In the genomic region with DNA sequence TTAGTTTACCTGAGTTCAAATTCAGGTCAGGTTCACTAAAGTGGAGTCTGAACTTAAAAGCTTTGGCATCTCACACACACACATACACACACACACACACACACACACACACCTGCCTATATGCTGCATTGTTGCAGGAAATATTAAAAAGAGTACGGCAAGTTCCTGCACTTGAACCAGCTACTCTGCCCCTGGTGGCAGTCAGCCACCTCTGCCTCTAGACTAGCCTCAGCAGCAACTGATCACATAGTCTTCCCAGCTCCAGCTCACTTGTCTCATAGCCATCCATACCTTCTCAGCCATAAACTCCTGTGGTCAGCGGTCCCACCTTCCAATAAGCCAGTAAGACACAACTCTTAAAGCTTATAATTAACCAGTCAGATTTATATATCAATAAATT, we compare ENCODE assay signal across 18 mouse cellular contexts. TPM values are rescaled to one million over a fixed set of nuclear protein-coding genes. Genes with fewer than 3 reads are reported as not detected.
DNase-seq lines count a peak whose midpoint lies in the region; ATAC-seq and TF ChIP-seq lines count a peak whose summit lies in the region.
"Had no signal": no experiment of that assay in that cellular context is flagged by ENCODE, and none has a peak within 500 bp of the region (broad histone marks: within the 10 kb centered on the region; RNA-seq: fewer than 3 reads in every experiment).

No protein-coding gene starts in this region.

- no peak overlapping the region for H3K4me3 ChIP-seq in lung, embryonic 14.5 days (ENCODE audit: low read depth, low read length)
- H3K4me3 ChIP-seq: kidney, embryonic 15.5 days; limb, embryonic 13.5 days; megakaryocyte, embryonic 14.5 days had no signal

- no peak for ATAC-seq in lung, embryonic 14.5 days (ENCODE audit: insufficient read depth)
- ATAC-seq: intestine, embryonic 16.5 days; midbrain, embryonic 16.5 days had no signal

- H3K27ac ChIP-seq in lung, embryonic 14.5 days (ENCODE audit: low read depth), result no peak overlapping the region
- H3K27ac ChIP-seq: hindbrain, embryonic 14.5 days; kidney, embryonic 15.5 days; limb, embryonic 13.5 days had no signal

- intact Hi-C loops in heart, postnatal 14 days (cut with DNase I), result no loop called here

- peak; percentile 32; the same call in 1 of the 2 replicates for TF ChIP-seq CTCF in lung, embryonic 14.5 days (IDR thresholded peaks at IDR 0.05; ENCODE audit: low read depth)

- DNase-seq in heart, adult 11 months, result peak; percentile 71
- no peak for DNase-seq in heart, postnatal 14 days
- no peak for DNase-seq in lung, embryonic 14.5 days
- DNase-seq in lung, postnatal 4 days, result no peak
- DNase-seq in CD4-positive, CD25-positive, alpha-beta regulatory T cell, adult 2 months (ENCODE audit: low read depth, low spot score), result peak; percentile 34
- DNase-seq in ZHBTc4 (ENCODE audit: low read depth, low spot score), result peak; percentile 13
- no peak for DNase-seq in urinary bladder, postnatal 36 days (ENCODE audit: low spot score in 2 of 2)
- no peak for DNase-seq in B cell, adult 2 months
- DNase-seq: adrenal gland, postnatal 14 days; cerebellum, adult 9-11 months; heart, postnatal 10 days; lung, adult 18-20 months had no signal

- no peaks in the 10 kb centered on the region for H3K9me3 ChIP-seq in lung, embryonic 14.5 days (ENCODE audit: low read depth, low read length)
- H3K9me3 ChIP-seq: kidney, embryonic 15.5 days; limb, embryonic 13.5 days; megakaryocyte, embryonic 14.5 days had no signal

- no peak overlapping the region for H3K4me2 ChIP-seq in lung, embryonic 14.5 days
- H3K4me2 ChIP-seq: hindbrain, embryonic 14.5 days; kidney, embryonic 15.5 days; limb, embryonic 13.5 days had no signal

- H3K27me3 ChIP-seq in lung, embryonic 14.5 days (ENCODE audit: insufficient read depth, low read length), result no peaks in the 10 kb centered on the region
- H3K27me3 ChIP-seq: kidney, embryonic 15.5 days; limb, embryonic 13.5 days; megakaryocyte, embryonic 14.5 days had no signal

- H3K9ac ChIP-seq in lung, embryonic 14.5 days, result no peak overlapping the region
- H3K9ac ChIP-seq: hindbrain, embryonic 14.5 days; kidney, embryonic 15.5 days; limb, embryonic 13.5 days had no signal

- WGBS in lung, embryonic 14.5 days, result 66% methylated on average over 2 of the region's 2 CpGs

- H3K4me1 ChIP-seq in lung, embryonic 14.5 days (ENCODE audit: insufficient read depth), result no peaks in the 10 kb centered on the region
- H3K4me1 ChIP-seq: limb, embryonic 13.5 days had no signal

- peaks cover 17% of the 10 kb centered on the region for H3K36me3 ChIP-seq in lung, embryonic 14.5 days (ENCODE audit: insufficient read depth)
- H3K36me3 ChIP-seq: kidney, embryonic 15.5 days had no signal

RNA-seq across cellular contexts. Expression of a gene that starts 37.2 kb away (rescaled TPM):
- 100 to 1,000 TPM; 123 to 133 TPM for total RNA-seq in heart, postnatal 14 days (2021)
- polyA plus RNA-seq in lung, embryonic 14.5 days (2014; fragmentation: Nextera tagmentation; extraction: Ambion mirVana), result 111 and 114 TPM in 2 replicates

Comparison
In these comparisons a context has a peak if more than half of its experiments do, and no peak if none do; other contexts are left out.
1. DNase-seq: peak in heart, adult 11 months (single experiment), CD4-positive, CD25-positive, alpha-beta regulatory T cell, adult 2 months (single experiment) and ZHBTc4 (single experiment); none in heart, postnatal 14 days (0 of 2), lung, embryonic 14.5 days (single experiment), lung, postnatal 4 days (0 of 2), urinary bladder, postnatal 36 days (0 of 2) and B cell, adult 2 months (0 of 2).